Comparison of ENCODE assay signal across 14 mouse cellular contexts in the genomic region with DNA sequence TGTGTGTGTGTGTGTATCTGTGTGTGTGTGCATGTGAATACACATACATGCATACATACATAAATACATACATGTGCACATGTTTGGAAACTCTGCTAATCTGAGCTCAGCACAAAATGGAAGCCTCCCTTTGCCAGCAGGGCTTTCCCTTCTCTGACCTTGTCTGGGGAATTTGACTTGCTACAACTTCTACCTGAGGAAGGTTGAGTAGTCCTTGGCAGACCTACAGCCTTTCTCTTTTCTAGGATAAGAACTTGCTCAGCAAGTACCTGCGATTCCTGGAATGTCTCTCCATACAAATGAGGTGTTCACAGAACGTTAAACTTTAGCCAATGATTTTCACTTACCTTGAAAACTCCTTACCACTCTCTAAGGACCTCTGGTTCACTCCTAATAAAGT.
"Had no signal": no experiment of that assay in that cellular context is flagged by ENCODE, and none has a peak within 500 bp of the region (broad histone marks: within the 10 kb centered on the region; RNA-seq: fewer than 3 reads in every experiment).

No protein-coding gene starts in this region.

- H3K4me1 ChIP-seq: intestine, embryonic 15.5 days; liver, embryonic 13.5 days; lung, embryonic 15.5 days had no signal

- DNase-seq: layer of hippocampus, postnatal 36 days; liver, embryonic 13.5 days; midbrain, embryonic 14.5 days; right cerebral cortex, postnatal 14 days; right cerebral cortex, postnatal 4 days; thymus, adult 2 months; thymus, postnatal 14 days; thymus, postnatal 4 days had no signal

- H3K4me3 ChIP-seq: intestine, embryonic 15.5 days; left cerebral cortex, adult 2 months; liver, embryonic 13.5 days; lung, embryonic 15.5 days had no signal

- H3K27ac ChIP-seq: intestine, embryonic 15.5 days; left cerebral cortex, adult 2 months; liver, embryonic 13.5 days; lung, embryonic 15.5 days; macrophage; stomach, postnatal 0 days had no signal

- H3K27me3 ChIP-seq: intestine, embryonic 15.5 days; liver, embryonic 13.5 days; lung, embryonic 15.5 days had no signal

- H3K36me3 ChIP-seq: intestine, embryonic 15.5 days; liver, embryonic 13.5 days; lung, embryonic 15.5 days had no signal

- H3K9me3 ChIP-seq: intestine, embryonic 15.5 days; liver, embryonic 13.5 days; lung, embryonic 15.5 days had no signal

- H3K4me2 ChIP-seq: intestine, embryonic 15.5 days; liver, embryonic 13.5 days; lung, embryonic 15.5 days had no signal

- H3K9ac ChIP-seq: intestine, embryonic 15.5 days; liver, embryonic 13.5 days; lung, embryonic 15.5 days had no signal

- ATAC-seq: hindbrain, embryonic 16.5 days; intestine, embryonic 15.5 days had no signal
